Mouse (Mus musculus) myocyte (in vitro differentiated cells): ENCODE measurements around the gene Ddx21.

ENCODE experiments used
- CEBPB ChIP-seq: IDR thresholded peaks from 2 replicates; pipeline ENCODE4 v1.6.1; 2011; ENCODE audit warnings: mild to moderate bottlenecking, moderate library complexity; ENCODE audit not compliant: poor library complexity, insufficient read depth, severe bottlenecking
- E2F4 ChIP-seq: IDR thresholded peaks from one replicate; pipeline ENCODE4 v1.6.1; 2011; ENCODE audit warnings: mild to moderate bottlenecking, control low read depth, moderate library complexity; ENCODE audit not compliant: insufficient read depth
- MAX ChIP-seq: IDR thresholded peaks from one replicate; pipeline ENCODE4 v1.6.1; 2011; ENCODE audit warnings: low read depth, mild to moderate bottlenecking, control low read depth
- MYOD1 ChIP-seq, 3 experiments: IDR thresholded peaks; one replicate each; pipeline ENCODE4 v1.6.1; 2011; ENCODE audit warnings: control low read depth in 2 of 3, low read depth in 2 of 3, mild to moderate bottlenecking in 2 of 3, moderate library complexity in 1 of 3; ENCODE audit not compliant: insufficient read length in 2 of 3, control insufficient read depth in 1 of 3
- MYOG ChIP-seq, 3 experiments: IDR thresholded peaks; one replicate each; pipeline ENCODE4 v1.6.1; 2011; ENCODE audit warnings: control low read depth in 2 of 3, low read depth in 2 of 3, mild to moderate bottlenecking in 2 of 3; ENCODE audit not compliant: insufficient read length in 2 of 3, control insufficient read depth in 1 of 3, insufficient read depth in 1 of 3
- POLR2A ChIP-seq: IDR thresholded peaks from one replicate; pipeline ENCODE4 v1.6.1; 2011; ENCODE audit warnings: low read depth, mild to moderate bottlenecking, control low read depth, moderate library complexity; ENCODE audit not compliant: insufficient read length
- POLR2AphosphoS2 ChIP-seq: IDR thresholded peaks from one replicate; pipeline ENCODE4 v1.6.1; 2011; ENCODE audit warnings: low read depth, control low read depth; ENCODE audit not compliant: insufficient read length
- TCF12 ChIP-seq: IDR thresholded peaks from one replicate; pipeline ENCODE4 v1.6.1; 2011; ENCODE audit warnings: mild to moderate bottlenecking, control low read depth; ENCODE audit not compliant: poor library complexity, insufficient read depth, severe bottlenecking
- USF1 ChIP-seq: IDR thresholded peaks from one replicate; pipeline ENCODE4 v1.6.1; 2011; ENCODE audit warnings: low read depth, mild to moderate bottlenecking, control low read depth, moderate library complexity

DNA sequence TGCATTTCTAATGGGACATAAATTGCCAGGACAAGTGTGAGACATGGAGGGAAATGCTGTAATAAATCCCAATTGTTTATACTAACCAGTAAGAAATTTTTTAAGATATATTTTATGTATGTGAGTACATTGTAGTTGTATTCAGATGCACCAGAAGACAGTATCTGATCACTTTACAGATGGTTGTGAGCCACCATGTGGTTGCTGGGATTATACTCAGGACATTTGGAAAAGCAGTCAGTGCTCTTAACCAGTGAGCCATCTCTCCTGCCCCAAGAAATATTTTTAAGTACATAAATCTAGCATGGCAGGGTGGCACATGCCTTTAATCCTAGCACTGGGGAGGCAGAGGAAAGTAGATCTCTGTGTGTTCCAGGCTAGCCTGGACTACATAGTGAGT is 56.3 kb downstream of the Ddx21 start:
- TF ChIP-seq MYOD1 (IDR thresholded peaks at IDR 0.05; ENCODE audit: control insufficient read depth in 1 of 3, insufficient read length in 2 of 3, low read depth in 2 of 3) (no peak), USF1 (no peak), CEBPB (no peak), MAX (no peak), POLR2A (no peak), TCF12 (no peak), MYOG (IDR thresholded peaks at IDR 0.05; ENCODE audit: control insufficient read depth in 1 of 3, insufficient read depth in 1 of 3, insufficient read length in 2 of 3, low read depth in 2 of 3) (no peak), POLR2AphosphoS2 (no peak), E2F4 (no peak)
